Mouse (Mus musculus) ES-Bruce4 (cell line): ENCODE results near the gene Olfr699. TPM values are rescaled to one million over a fixed set of nuclear protein-coding genes. Genes with fewer than 3 reads are reported as not detected.

Experiments
- H3K27ac ChIP-seq: 2 replicates; pipeline ENCODE4 v1.5.1; 2012; ENCODE audit warnings: low read length, inconsistent platforms; ENCODE audit not compliant: insufficient read depth
- H3K27me3 ChIP-seq: 2 replicates; pipeline ENCODE4 v1.6.1; 2012; ENCODE audit warnings: mild to moderate bottlenecking, low read length, inconsistent platforms; ENCODE audit not compliant: control insufficient read depth, poor library complexity, insufficient read depth, severe bottlenecking
- H3K36me3 ChIP-seq: 2 replicates; pipeline ENCODE4 v1.6.1; 2012; ENCODE audit warnings: inconsistent platforms, mild to moderate bottlenecking, low read length, moderate library complexity; ENCODE audit not compliant: control insufficient read depth, poor library complexity, insufficient read depth, severe bottlenecking
- H3K4me1 ChIP-seq: one replicate; pipeline ENCODE4 v1.8.1; 2011; ENCODE audit warnings: low read length; ENCODE audit not compliant: control insufficient read depth, insufficient read depth
- H3K4me3 ChIP-seq: 2 replicates; pipeline ENCODE4 v1.5.1; 2011; ENCODE audit warnings: low read depth, mild to moderate bottlenecking, low read length
- H3K9ac ChIP-seq: 2 replicates; pipeline ENCODE4 v1.6.1; 2012; ENCODE audit warnings: low read depth, mild to moderate bottlenecking, inconsistent platforms; ENCODE audit not compliant: poor library complexity, severe bottlenecking
- H3K9me3 ChIP-seq: replicated peaks from 2 replicates; pipeline ENCODE4 v1.6.1; 2012; ENCODE audit warnings: mild to moderate bottlenecking, low read length, inconsistent platforms; ENCODE audit not compliant: control insufficient read depth, poor library complexity, insufficient read depth, severe bottlenecking
- CTCF ChIP-seq: IDR thresholded peaks from one replicate; pipeline ENCODE4 v1.8.1; 2011; ENCODE audit warnings: low read depth, low read length
- EP300 ChIP-seq: IDR thresholded peaks from 2 replicates; pipeline ENCODE4 v1.6.1; 2011; ENCODE audit warnings: low read depth, low read length; ENCODE audit not compliant: insufficient read depth
- POLR2A ChIP-seq: IDR thresholded peaks from one replicate; pipeline ENCODE4 v1.8.1; 2011; ENCODE audit warnings: low read length; ENCODE audit not compliant: insufficient read depth
- polyA plus RNA-seq: library from polyadenylated mRNA; stranded (reverse); fragments of >200 nt; gene quantifications from 2 replicates; pipeline ENCODE4 v1.2.4, GENCODE M21; 2011; ENCODE audit warnings: low read depth; ENCODE audit not compliant: missing spikeins, insufficient read depth, insufficient read length

Olfr699 gene
- not detected in 2 replicates for polyA plus RNA-seq

DNA sequence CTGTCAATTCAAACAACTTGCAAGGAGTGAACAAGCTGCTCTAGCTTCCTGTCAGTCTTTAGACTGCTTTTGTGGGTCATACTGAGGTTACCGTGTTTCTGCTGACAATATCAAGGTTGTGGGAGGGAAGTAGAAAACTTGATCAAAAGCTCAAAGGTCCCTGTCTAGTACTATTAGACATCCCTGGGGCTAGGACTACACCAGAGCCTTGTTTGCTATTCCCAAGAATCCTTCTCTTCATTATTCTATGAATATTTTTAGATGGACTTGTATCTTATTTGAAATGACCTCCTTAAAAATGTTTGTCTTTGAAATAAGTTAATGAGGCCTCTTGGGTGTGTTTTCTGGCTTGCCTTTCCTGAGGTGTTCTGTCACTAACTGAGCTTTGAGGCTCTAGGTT is at the start of gene Olfr699:
Gene Olfr699, minus strand, starts transcription at position 101 of the 400 bp plus-strand sequence.
- no peaks in the 10 kb centered on the region for H3K27me3 ChIP-seq
- TF ChIP-seq POLR2A (no peak), EP300 (no peak), CTCF (no peak)

DNA sequence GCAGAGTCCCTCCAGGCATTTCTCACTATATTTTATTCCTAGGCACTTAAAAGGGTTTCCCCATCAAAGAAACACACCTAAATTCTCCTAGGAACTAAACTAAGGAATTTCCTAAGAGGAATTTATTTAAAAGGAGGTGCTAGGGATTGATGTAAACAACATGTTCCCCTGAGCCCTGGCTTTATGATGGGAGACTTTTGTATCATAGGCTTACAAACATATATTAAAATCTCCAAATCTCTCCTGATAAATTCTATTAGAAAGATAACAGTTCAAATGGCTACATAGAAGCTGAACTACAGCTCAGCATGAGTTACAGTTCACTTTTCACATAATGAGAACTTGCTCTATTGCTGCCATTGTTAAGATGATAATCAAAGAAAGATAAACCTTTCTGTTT is 40.8 kb upstream of the Olfr699 start, which contains the start of gene Olfr702:
Gene Olfr702, minus strand, starts transcription at position 101 of the 400 bp plus-strand sequence.
- H3K27ac ChIP-seq, result no peak within 1 kb of the TSS
- no peaks in the 10 kb centered on the region for H3K4me1 ChIP-seq
- H3K9ac ChIP-seq, result no peak within 1 kb of the TSS
- TF ChIP-seq CTCF, result no peak
- no peak for TF ChIP-seq EP300
- no peak for TF ChIP-seq POLR2A
- H3K4me3 ChIP-seq, result no peak within 1 kb of the TSS
- H3K9me3 ChIP-seq, result no peaks in the 10 kb centered on the region
- no peaks in the 10 kb centered on the region for H3K36me3 ChIP-seq
- no peaks in the 10 kb centered on the region for H3K27me3 ChIP-seq

More for the DNA sequence above, at the start of gene Olfr699:
- Histone ChIP-seq H3K4me3 (no peak within 1 kb of the TSS), H3K36me3 (no peaks in the 10 kb centered on the region), H3K27ac (no peak within 1 kb of the TSS), H3K9ac (no peak within 1 kb of the TSS), H3K4me1 (no peaks in the 10 kb centered on the region), H3K9me3 (no peaks in the 10 kb centered on the region)

DNA sequence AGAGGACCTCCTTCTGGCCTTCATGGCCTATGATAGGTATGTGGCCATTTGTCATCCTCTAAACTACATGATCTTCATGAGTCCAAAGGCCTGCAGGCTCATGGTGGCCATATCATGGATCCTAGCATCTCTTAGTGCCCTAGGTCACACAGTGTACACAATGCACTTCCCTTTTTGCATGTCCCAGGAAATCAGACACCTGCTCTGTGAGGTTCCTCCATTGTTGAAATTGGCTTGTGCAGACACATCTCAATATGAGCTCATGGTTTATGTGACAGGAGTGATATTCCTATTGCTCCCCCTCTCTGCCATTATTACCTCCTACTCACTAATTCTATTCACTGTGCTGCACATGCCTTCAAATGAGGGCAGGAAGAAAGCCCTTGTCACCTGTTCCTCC is 25.4 kb upstream of the Olfr699 start:
- Histone ChIP-seq H3K4me1 (no peaks in the 10 kb centered on the region), H3K27me3 (no peaks in the 10 kb centered on the region), H3K4me3 (no peak overlapping the region), H3K27ac (no peak overlapping the region), H3K36me3 (no peaks in the 10 kb centered on the region), H3K9me3 (no peaks in the 10 kb centered on the region), H3K9ac (no peak overlapping the region)
- no peak for TF ChIP-seq EP300
- no peak for TF ChIP-seq CTCF

DNA sequence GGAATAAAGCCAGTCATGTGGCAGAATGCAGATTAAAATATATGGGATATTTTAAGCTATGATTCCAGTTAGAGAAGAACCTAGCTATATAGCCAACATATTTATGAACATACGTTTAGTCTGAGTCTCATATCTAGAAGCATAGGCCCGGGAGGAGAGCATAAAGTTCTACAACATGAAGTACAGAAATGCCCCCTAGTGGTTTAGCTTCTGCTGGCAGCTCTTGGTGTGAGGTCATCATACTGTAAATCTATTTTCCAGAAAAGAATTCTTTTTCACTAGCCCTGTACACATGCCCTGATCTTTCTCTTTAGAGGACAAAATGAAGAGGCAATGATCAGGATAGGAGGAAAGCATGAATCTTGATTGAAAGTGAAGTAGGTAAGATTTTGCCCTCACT is 22.8 kb upstream of the Olfr699 start:
- no peak overlapping the region for H3K27ac ChIP-seq
- no peaks in the 10 kb centered on the region for H3K27me3 ChIP-seq
- no peaks in the 10 kb centered on the region for H3K4me1 ChIP-seq
- H3K9me3 ChIP-seq, result no peaks in the 10 kb centered on the region
- no peaks in the 10 kb centered on the region for H3K36me3 ChIP-seq
- H3K4me3 ChIP-seq, result no peak overlapping the region
- TF ChIP-seq CTCF (no peak), POLR2A (no peak), EP300 (no peak)
- no peak overlapping the region for H3K9ac ChIP-seq

DNA sequence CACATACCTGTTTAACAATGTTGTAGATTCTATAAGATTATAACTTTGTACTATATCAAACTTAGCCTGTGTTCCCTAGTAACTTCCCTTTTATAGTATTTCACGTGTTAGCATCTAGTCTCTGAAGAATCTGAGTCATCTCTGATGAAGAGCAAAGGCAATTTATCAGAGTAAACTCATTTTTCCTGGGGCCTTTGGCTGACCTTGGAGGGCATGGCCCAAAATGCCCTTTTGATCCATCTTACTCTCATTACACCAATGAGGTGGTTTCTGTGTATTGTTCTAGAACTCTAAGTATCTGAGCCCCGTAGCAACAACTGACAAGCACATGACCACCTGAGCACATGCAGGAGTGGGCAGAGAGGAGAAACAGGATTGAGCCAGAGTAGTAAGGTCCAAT is 20.8 kb upstream of the Olfr699 start, which contains the start of gene Olfr701:
Gene Olfr701, plus strand, starts transcription at position 301 of the 400 bp plus-strand sequence.
- Histone ChIP-seq H3K4me1 (no peaks in the 10 kb centered on the region), H3K27ac (no peak within 1 kb of the TSS), H3K9me3 (no peaks in the 10 kb centered on the region), H3K9ac (no peak within 1 kb of the TSS), H3K4me3 (no peak within 1 kb of the TSS), H3K36me3 (no peaks in the 10 kb centered on the region), H3K27me3 (no peaks in the 10 kb centered on the region)
- no peak for TF ChIP-seq POLR2A

DNA sequence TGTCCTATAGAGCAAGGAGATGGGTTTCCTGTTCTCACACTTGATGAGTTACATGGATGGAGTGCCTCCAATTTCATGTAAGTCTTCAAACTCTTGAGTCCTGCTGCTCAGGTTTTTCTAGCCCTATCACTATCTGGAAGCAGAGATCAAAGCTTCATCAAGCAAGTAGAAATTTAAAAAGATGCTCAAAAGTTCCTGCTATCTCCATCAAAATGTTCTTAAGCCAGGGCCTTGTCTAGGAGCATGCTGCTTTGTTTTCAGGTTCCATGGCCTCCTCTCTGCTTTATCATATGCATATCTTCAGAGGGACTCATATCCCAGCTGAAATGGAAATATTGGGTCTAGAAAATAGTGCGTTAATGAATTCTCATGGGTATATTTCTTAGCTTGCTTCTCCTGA is 15.7 kb upstream of the Olfr699 start, which contains the start of gene Olfr700:
Gene Olfr700, minus strand, starts transcription at position 101 of the 400 bp plus-strand sequence.
- TF ChIP-seq EP300, result no peak
- TF ChIP-seq CTCF, result no peak
- TF ChIP-seq POLR2A, result no peak
- H3K27me3 ChIP-seq, result no peaks in the 10 kb centered on the region

More for the DNA sequence above, 15.7 kb upstream of the Olfr699 start, which contains the start of gene Olfr700:
- Histone ChIP-seq H3K27ac (no peak within 1 kb of the TSS), H3K4me3 (no peak within 1 kb of the TSS), H3K4me1 (no peaks in the 10 kb centered on the region), H3K36me3 (no peaks in the 10 kb centered on the region), H3K9me3 (no peaks in the 10 kb centered on the region), H3K9ac (no peak within 1 kb of the TSS)
